Mouse (Mus musculus): ENCODE results near the gene Hist1h4a.

The Hist1h4a gene

DNA sequence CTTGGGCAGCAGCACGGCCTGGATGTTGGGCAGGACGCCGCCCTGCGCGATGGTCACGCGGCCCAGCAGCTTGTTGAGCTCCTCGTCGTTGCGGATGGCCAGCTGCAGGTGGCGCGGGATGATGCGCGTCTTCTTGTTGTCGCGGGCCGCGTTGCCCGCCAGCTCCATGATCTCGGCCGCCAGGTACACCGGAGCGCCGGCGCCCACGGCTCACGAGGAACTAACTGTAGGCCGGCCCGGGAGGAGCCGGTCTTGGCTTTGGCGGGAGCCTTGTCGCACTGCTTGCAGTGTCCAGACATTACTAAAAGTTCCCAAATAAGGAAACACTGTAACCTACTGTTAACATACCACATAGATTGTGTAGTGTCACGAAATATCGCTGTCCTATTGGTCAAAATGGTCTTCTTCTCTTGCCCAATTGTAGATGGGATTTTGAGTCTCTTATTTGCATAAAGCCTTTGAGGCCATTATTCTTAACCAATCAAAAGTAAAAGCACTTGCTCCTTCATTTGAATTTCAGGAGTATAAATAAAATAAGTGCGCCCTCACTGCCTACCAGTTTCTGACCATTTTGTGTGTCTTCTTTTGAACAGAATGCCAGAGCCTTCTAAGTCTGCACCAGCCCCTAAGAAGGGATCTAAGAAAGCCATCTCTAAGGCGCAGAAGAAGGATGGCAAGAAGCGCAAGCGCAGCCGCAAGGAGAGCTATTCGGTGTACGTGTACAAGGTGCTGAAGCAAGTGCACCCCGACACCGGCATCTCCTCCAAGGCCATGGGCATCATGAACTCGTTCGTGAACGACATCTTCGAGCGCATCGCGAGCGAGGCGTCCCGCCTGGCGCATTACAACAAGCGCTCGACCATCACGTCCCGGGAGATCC is 14.6 kb downstream of the Hist1h4a start, which contains the start of gene Hist1h2bb:
Hist1h2bb (plus strand) TSS at position 534 of the 880 bp plus-strand sequence.
- in situ Hi-C loops (cut with MboI; ENCODE audit: unreplicated experiment in 2 of 2) = loop anchor here in 1 of 2 experiments (10.0 kb wide), 1 partner anchor 192 kb away; the partner anchor contains the start of genes Hist1h1d and Hist1h4f

DNA sequence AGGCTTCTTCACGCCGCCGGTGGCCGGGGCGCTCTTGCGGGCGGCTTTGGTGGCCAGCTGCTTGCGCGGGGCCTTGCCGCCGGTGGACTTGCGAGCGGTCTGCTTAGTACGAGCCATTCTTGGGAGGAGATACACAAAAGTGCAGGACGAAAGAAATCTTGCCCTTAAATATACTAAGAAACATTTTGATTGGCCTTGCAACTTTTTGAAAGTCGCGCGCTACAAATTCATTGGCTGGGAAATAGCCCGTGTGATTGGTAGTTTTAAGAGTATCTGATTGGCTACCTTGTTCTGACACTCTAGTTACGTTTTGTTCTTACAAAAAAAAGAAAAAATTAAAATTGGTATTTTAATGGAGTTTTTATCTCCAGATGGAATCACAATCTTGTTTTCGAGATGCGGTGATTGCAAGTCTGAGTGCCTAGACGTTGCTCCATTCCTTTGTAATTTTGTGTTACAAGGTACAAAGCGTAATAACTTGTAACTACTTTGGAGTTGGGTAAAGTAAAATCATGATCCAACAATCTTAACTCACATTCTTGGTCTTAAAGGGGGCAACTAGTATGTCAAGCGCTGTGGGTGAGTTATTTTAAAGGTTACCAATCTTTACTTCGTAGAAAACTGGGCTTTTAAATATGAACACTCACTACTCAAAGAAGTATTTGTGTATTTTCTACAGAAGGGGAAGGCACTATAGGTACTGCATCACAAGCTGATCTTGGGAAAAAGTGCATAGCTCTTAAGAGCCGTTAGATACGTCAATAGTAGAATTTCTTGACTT is 15.5 kb downstream of the Hist1h4a start, which contains the start of gene Hist1h3c:
Hist1h3c (minus strand) TSS at position 222 of the 781 bp plus-strand sequence.
- in situ Hi-C loops (cut with MboI; ENCODE audit: unreplicated experiment in 2 of 2) = loop anchor here in 1 of 2 experiments (10.0 kb wide), 1 partner anchor 191 kb away; the partner anchor contains the start of genes Hist1h1d and Hist1h4f

DNA sequence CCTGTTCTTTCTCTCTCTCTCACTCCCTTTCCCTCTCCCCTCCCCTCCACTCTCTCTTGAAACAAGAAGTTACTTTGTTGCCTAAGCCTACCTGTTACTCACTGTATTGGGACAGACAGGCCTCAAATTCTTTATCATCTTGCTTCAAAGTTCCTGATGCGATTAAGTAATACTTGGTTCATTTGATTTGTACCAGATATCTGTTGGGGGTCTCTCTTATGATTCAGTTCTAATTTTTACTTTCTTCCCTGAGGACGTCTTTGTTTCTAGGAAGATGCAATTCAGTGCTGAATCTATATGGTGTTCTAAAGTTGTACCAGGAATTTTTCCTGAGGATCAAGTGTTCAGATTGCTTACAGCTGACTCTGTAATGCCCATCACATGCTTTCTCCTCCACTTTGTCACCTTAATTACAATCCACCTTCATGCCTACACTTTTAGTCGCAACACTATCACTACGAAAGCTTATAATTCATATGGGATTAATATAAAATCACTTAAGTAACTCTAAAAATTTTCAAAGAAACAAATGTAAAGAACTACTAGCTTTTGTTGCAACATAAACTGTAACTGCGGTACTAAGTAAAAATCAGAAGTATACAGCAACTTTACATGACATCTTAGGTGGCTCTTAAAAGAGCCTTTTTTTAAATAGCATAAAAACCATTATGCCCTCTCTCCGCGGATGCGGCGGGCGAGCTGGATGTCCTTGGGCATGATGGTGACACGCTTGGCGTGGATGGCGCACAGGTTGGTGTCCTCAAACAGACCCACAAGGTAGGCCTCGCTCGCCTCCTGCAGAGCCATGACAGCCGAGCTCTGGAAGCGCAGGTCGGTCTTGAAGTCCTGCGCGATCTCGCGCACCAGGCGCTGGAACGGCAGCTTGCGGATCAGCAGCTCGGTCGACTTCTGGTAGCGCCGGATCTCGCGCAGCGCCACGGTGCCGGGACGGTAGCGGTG is 16.3 kb downstream of the Hist1h4a start:
- in situ Hi-C loops (cut with MboI; ENCODE audit: unreplicated experiment in 2 of 2) = loop anchor here (5.0 to 10.0 kb wide), 3 partner anchors 190 to 1707 kb away; partner anchors contain the start of genes Hist1h1d (in 2 of the 2), Hist1h4f (in 2 of the 2), Hist1h2ah (in 1 of the 2) and Hist1h2bk (in 1 of the 2)

DNA sequence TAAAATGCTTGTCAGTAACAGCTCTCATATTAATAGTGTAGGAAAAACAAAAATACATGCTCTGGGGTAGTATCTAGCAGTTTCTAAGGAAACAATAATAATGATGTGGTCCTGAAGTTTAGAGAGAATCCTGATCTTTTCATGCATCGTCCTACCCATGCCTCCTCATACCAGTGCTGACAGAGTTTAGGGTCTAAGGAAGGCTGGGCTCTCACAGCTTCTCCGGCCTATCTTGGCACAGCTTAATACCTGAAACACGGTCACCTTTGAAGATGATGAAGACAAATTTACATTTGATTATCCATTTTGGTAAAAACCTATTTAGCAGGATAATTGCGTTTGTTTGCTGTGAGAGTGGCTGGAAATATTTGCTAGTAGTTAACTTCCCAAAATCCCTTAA is 17.1 kb downstream of the Hist1h4a start:
- in situ Hi-C loops (cut with MboI; ENCODE audit: unreplicated experiment in 2 of 2) = loop anchor here (5.0 to 10.0 kb wide), 3 partner anchors 189 to 1707 kb away; partner anchors contain the start of genes Hist1h1d (in 2 of the 2), Hist1h4f (in 2 of the 2), Hist1h2ah (in 1 of the 2) and Hist1h2bk (in 1 of the 2)

DNA sequence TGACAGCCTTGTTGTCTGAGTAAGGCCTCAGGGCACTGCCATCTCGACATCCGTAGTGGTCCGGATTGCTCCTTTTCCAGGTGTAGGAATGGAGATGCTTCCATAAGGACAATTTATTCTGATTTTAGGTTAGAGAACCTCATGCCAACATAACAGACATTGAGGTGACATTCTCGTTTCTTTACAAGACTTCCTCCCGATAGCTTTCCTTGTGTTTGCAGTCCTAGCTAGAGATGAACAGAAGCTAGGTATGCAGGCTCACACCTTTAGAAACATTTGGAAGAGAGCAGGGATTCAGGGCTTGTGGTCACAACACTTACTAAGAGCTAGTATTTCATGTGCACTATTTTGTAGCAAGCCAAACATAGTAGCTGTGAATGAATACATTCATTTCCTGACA is 17.8 kb downstream of the Hist1h4a start:
- in situ Hi-C loops (cut with MboI; ENCODE audit: unreplicated experiment in 2 of 2) = loop anchor here (5.0 to 10.0 kb wide), 3 partner anchors 188 to 1706 kb away; partner anchors contain the start of genes Hist1h1d (in 2 of the 2), Hist1h4f (in 2 of the 2), Hist1h2ah (in 1 of the 2) and Hist1h2bk (in 1 of the 2)

DNA sequence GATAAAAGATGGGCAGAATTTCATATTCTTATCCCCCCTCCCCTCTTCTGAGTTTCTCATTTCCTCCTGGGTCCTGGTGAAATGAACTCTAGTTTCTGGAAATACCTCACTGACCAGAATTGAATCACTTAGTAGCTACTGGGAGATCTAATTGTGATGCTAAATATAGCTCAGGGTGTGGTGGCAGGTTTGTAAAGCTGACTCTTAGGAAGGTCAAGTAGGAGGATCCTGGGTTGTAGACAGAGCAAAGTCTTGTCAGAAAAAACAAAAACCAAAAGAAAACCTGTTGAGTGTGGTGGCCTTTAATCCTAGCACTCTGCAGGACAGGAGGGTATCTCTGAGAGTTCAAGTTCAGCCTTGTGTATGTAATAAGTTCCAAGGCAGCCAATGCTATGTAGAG is 19.0 kb downstream of the Hist1h4a start:
- in situ Hi-C loops (cut with MboI; ENCODE audit: unreplicated experiment in 2 of 2) = loop anchor here (5.0 to 10.0 kb wide), 3 partner anchors 187 to 1705 kb away; partner anchors contain the start of genes Hist1h1d (in 2 of the 2), Hist1h4f (in 2 of the 2), Hist1h2ah (in 1 of the 2) and Hist1h2bk (in 1 of the 2)

DNA sequence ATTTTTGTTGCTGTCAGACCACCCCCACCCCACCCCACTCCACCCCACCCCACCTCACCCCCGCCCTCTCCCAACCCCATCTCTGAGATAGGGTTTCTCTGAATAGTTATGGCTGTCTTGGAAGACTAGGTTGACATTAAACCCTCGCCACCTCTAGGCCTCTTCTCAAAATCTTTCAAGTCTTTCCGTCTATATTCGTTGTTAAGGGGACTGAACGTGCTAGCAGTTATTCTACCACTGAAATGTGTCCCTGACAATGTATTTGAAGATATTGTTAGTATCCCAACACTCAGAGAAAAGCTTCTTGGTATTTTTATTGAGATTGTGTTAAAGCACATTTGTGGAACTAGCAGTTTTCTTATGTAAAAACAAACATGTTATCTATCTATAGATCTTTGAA is 20.1 kb downstream of the Hist1h4a start:
- in situ Hi-C loops (cut with MboI; ENCODE audit: unreplicated experiment in 2 of 2) = loop anchor here (5.0 to 10.0 kb wide), 3 partner anchors 186 to 1704 kb away; partner anchors contain the start of genes Hist1h1d (in 2 of the 2), Hist1h4f (in 2 of the 2), Hist1h2ah (in 1 of the 2) and Hist1h2bk (in 1 of the 2)

DNA sequence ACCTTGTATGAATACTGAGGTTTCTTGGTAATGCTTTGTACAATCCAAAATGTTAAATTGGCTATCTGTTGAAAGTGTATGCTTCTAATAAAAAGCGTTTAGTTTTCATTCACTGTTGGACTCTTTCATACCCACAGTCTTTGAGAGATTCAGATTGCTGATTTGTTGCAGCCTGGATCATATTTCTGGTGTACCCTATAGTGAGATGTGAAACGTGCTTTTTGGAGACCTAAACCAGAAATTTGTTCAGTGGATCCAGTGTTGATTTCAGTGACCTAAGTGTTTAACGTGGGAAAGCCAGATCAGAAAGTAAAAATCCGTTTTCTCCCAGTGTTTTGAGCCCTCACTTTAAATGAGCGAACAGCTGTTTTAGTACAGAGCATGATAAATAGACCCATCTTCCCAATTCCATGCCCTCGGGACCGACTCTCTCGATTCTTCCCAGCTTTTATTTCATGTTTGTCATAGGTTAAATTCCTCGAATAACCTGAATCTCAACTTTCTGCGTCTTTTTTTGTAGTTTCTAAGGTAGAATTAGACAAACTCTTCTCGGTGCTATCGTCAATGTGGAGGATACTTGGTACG is 20.7 kb downstream of the Hist1h4a start:
- in situ Hi-C loops (cut with MboI; ENCODE audit: unreplicated experiment in 2 of 2) = loop anchor here (5.0 to 10.0 kb wide), 3 partner anchors 186 to 1703 kb away; partner anchors contain the start of genes Hist1h1d (in 2 of the 2), Hist1h4f (in 2 of the 2), Hist1h2ah (in 1 of the 2) and Hist1h2bk (in 1 of the 2)

DNA sequence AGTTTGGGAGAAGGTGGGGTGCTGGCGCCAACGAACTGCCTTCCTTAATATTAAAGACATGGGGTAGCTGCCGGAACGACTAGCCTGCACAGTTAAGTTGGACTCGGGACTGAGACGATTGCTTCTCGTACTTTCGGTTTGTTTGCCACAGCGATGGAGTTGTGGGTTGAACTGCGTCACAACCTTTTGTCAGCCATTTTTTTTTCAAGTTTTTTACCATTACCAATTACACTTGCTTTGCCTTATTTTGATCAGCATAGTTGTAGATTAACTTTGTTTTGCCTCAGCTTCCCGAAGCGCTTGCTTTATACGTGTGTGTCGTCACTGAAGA is 21.1 kb downstream of the Hist1h4a start:
- in situ Hi-C loops (cut with MboI; ENCODE audit: unreplicated experiment in 2 of 2) = loop anchor here (5.0 to 10.0 kb wide), 7 partner anchors 38 to 1703 kb away; partner anchors contain the start of genes Hist1h1d (in 2 of the 2), Hist1h1e (in 2 of the 2), Hist1h2be (in 2 of the 2) and Hist1h4f (in 2 of the 2)

DNA sequence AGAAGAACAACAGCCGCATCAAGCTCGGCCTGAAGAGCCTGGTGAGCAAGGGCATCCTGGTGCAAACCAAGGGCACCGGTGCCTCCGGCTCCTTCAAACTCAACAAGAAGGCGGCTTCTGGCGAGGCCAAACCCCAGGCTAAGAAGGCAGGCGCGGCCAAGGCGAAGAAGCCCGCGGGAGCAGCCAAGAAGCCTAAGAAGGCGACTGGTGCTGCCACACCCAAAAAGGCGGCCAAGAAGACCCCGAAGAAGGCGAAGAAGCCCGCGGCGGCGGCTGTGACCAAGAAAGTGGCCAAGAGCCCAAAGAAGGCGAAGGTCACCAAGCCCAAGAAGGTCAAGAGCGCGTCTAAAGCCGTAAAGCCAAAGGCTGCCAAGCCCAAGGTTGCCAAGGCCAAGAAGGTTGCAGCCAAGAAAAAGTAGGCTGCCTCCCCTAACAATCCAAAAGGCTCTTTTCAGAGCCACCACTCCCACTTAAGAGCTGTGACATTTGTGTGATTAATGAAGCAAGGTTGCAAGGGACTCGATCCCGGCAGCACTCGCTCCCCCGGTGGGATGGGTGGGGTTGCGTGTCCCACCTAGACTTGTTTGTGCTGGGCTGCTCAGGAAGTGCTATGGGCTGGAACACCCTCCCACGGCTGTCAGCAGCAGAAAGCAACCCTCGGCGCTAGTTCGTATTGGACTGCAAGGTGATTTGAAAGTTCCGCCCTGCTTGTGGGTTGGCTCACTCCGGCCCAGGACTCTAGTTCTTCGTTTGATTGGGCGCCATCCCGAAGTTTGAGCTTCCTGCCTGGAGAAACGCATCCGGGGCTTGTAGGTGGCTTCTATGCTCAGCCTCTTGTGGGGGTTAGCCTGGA is 21.7 kb downstream of the Hist1h4a start:
- in situ Hi-C loops (cut with MboI; ENCODE audit: unreplicated experiment in 2 of 2) = loop anchor here (5.0 to 10.0 kb wide), 4 partner anchors 37 to 117 kb away; partner anchors contain the start of genes Hist1h1e (in 2 of the 2), Hist1h2be (in 2 of the 2), Hist1h2ac (in 1 of the 2) and Hist1h2bc (in 1 of the 2)

DNA sequence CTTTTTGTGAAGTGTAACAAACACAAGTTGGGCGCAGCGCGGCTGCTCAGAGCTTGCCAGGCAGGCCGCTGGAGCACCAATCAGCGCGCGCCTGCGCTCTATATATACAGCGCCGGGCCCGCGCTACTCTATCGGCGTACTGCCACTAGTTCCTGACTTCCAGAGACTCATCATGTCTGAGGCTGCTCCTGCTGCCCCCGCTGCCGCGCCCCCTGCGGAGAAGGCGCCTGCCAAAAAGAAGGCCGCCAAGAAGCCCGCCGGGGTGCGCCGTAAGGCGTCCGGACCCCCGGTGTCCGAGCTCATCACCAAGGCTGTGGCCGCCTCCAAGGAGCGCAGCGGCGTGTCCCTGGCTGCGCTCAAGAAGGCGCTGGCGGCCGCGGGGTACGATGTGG is 22.4 kb downstream of the Hist1h4a start, which contains the start of gene Hist1h1c:
Hist1h1c (plus strand) TSS at position 132 of the 392 bp plus-strand sequence.
- in situ Hi-C loops (cut with MboI; ENCODE audit: unreplicated experiment in 2 of 2) = loop anchor here (5.0 to 10.0 kb wide), 4 partner anchors 36 to 116 kb away; partner anchors contain the start of genes Hist1h1e (in 2 of the 2), Hist1h2be (in 2 of the 2), Hist1h2ac (in 1 of the 2) and Hist1h2bc (in 1 of the 2)

DNA sequence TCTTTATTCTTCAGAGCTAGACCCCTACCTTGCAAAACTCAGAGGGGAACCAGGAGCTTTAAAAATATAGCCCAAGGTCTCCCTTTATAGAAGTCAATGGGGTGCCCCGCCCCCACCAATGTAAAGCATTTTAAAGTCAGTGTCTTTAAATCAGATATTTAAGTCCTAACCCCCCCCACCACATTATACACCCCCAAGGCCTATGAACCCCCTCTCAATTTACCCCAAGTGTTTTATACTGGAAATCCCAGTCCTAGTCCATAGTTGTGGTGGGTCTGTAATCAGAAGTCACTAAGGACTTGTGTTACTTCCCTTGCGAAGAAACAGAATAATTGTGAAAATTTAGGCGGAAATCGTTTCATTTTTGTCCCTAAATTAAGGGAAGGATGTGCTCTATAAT is 23.0 kb downstream of the Hist1h4a start:
- in situ Hi-C loops (cut with MboI; ENCODE audit: unreplicated experiment in 2 of 2) = loop anchor here (5.0 to 10.0 kb wide), 4 partner anchors 36 to 116 kb away; partner anchors contain the start of genes Hist1h1e (in 2 of the 2), Hist1h2be (in 2 of the 2), Hist1h2ac (in 1 of the 2) and Hist1h2bc (in 1 of the 2)

DNA sequence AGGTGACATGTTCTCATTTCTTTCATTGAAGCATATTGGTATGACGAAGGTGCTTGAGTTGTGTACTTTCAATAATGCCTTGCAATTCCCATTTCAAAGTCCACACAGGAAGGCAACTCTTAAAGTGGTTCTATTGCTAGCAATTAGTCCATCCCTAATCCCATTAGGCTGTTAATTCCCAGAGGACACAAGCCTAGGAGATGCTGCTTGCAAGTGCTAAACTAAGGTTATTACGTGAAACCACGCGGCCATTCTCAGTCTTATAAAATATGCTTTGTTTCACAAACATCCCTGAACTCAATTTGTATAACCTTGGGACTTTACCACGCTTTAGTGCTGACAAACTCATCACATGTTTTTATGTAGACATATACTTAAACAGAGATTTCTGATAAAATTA is 23.9 kb downstream of the Hist1h4a start:
- in situ Hi-C loops (cut with MboI; ENCODE audit: unreplicated experiment in 2 of 2) = loop anchor here (5.0 to 10.0 kb wide), 4 partner anchors 35 to 115 kb away; partner anchors contain the start of genes Hist1h1e (in 2 of the 2), Hist1h2be (in 2 of the 2), Hist1h2ac (in 1 of the 2) and Hist1h2bc (in 1 of the 2)

DNA sequence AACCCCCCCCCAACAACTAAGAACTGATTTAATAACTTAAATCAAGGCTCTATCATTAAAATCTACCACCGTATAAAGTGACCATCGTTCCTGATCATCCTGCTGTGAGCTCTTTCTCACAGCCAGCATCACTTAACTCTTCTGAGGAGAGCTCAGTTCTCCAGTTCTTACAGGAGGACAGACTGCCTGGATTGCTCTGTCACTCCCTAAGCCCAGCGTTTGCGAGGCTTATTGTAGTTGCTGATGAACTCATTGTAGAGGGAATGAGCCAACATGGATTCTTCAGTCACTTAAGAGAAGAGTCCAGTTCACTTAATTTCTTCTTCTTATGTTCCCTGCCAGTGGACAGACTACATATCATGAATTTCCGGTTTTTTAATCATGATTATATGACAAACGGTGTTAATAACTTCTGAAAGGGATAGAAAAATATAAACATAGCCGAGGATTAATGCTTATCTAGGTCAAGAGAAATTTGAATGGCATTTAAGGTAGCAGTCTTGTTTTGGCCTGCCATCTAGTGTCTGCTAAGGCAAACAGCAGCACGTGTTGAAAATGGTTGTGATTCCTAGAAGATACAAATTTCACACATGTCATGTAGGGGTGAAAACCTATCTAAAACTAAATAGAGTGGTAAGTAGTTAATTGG is 28.8 kb downstream of the Hist1h4a start:
- in situ Hi-C loops (cut with MboI; ENCODE audit: unreplicated experiment in 2 of 2) = loop anchor here (5.0 to 10.0 kb wide), 3 partner anchors 35 to 107 kb away; partner anchors contain the start of genes Hist1h1e (in 1 of the 2), Hist1h1t (in 1 of the 2), Hist1h2ac (in 1 of the 2) and Hist1h2bc (in 1 of the 2)

DNA sequence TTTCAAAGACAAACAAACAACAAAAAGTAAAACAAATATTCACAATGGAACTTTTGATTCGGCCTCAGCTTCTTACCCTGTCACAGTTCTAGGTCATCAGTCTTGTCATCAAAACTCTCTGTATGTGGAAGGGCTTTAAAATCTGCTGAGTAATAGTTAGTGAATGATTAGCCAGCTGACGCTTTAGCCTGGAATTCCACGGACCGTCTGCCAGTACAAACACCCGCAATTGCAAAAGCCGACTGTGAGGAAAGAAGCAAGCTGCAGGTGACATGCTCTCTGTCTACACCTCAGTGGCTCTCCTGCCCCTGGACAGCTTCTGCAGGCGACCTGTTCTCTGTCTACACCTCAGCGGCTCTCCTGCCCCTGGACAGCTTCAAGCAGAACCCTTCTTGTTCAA is 30.6 kb downstream of the Hist1h4a start:
- in situ Hi-C loops (cut with MboI; ENCODE audit: unreplicated experiment in 2 of 2) = loop anchor here (5.0 to 10.0 kb wide), 3 partner anchors 33 to 106 kb away; partner anchors contain the start of genes Hist1h1e (in 1 of the 2), Hist1h1t (in 1 of the 2), Hist1h2ac (in 1 of the 2) and Hist1h2bc (in 1 of the 2)

All from v-Abl transformed pro-B cells (cell line).